Mouse (Mus musculus): ENCODE measurements around the gene Pdk4. TPM values are rescaled to one million over a fixed set of nuclear protein-coding genes. Genes with fewer than 3 reads are reported as not detected.

The Pdk4 gene
- total RNA-seq (2021): 10 to 100 TPM in 1 of 2 experiments, 1 to 10 TPM in 1; 7.5 to 13.8 TPM
- long read RNA-seq, transcript Pdk4-201 (11 exons, 3,484 nt): major isoform, 7 of 7 reads
- long read RNA-seq, partial matches to known transcripts: 0 of 7 reads
- long read RNA-seq, other reads (novel, unspliced or antisense): 0 of 7 reads

DNA sequence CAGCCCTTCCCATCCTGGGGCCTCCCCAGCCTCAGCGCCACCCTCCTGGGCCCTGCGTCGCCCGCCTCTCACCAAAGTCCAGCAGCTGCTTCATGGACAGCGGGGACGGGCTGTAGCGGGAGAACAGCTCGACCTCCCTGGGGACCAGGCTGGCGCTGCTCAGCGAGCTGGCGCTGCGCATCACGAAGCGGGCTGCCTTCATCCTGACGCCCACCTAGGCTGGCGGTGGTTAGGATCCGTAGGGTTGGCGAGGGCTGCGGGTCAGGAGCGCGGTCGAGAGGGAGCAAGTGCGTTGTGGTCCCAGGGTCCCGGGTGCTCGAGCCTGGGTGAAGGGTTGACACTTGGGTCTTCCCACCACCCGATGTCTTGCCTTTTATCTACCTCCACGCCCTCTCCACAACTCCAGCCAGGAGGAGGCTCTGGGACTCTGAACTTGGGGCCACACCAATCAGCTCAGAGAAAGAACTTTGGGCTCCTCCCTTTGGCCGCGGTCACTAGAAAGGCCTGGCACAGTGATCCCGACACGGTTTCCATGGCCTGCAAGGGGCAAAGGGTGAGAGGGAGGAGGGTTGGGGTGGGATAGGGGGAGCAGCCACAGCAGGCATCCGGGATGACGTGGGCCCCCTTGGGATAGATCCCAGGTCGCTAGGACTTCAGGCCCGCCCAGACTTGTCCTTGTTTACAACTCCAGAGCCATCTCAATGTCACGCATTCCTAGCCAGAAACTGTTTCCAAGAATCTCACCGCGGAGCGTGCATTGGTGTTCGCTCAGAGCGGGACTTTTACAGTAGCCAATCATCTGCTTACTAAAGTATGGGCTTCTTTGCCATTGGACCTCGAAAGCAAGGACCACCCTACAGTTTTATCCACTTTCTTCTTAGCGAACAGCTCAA, at the start of gene Pdk4:
Pdk4 (minus strand) TSS at position 349 of the 893 bp plus-strand sequence.
- peak; percentile 68 to 73 for DNase-seq (ENCODE audit: low spot score in 2 of 2)

GRCm38 (mm10) chr6:5537855-5538365, 41.8 kb upstream of the Pdk4 start:
- no peak for DNase-seq (ENCODE audit: low spot score in 2 of 2)

- no peak for DNase-seq (ENCODE audit: low spot score in 2 of 2)
Measured at GRCm38 (mm10) chr6:5535754-5536153, 39.6 kb upstream of the Pdk4 start.

- DNase-seq (ENCODE audit: low spot score in 2 of 2): no peak
Measured at GRCm38 (mm10) chr6:5517091-5517490, 21.0 kb upstream of the Pdk4 start.

- DNase-seq (ENCODE audit: low spot score in 2 of 2): no peak
Measured at GRCm38 (mm10) chr6:5509757-5510156, 13.6 kb upstream of the Pdk4 start.

- no peak for DNase-seq (ENCODE audit: low spot score in 2 of 2)
Measured at GRCm38 (mm10) chr6:5509303-5509702, 13.2 kb upstream of the Pdk4 start.

GRCm38 (mm10) chr6:5507821-5508220, 11.7 kb upstream of the Pdk4 start:
- DNase-seq (ENCODE audit: low spot score in 2 of 2): no peak

DNA sequence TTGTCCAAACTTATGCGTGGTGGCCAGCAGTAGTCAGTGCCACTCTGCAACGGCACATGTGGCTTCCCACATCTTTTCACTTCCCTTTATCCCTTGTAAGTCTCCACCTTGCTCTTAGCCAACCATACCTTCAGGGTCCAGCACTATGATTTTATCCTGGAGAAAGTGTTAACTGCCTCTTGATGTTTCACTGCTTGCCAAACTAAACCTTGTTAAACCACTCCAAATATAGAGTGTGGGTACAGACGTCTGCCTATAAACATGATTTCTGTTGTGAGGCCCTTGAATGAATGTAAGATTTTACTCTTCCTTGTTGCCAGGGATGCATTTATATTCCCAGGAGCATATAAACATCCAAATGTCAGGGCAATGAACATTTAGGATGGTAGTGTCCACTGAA, 10.2 kb upstream of the Pdk4 start:
- no peak for DNase-seq (ENCODE audit: low spot score in 2 of 2)

DNA sequence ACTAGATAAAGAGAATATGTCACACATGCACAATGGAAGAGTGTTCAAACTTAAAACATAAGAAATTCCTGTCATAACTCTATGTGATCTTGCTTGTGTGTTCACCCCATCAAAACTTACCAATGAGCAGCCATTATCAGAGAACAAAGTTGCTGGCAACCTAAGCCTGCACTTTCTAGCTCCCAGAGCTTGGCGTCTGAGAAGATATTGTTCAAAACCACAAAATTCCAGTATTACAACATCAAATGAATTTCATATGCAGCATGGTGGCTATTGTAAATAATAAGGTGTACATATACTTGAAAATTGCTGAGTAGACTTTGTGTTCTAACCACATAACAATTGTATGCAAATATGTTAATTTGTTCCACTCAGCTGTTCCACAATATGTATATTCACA, 6.7 kb upstream of the Pdk4 start:
- DNase-seq (ENCODE audit: low spot score in 2 of 2): no peak

GRCm38 (mm10) chr6:5501551-5501950, 5.4 kb upstream of the Pdk4 start:
- no peak for DNase-seq (ENCODE audit: low spot score in 2 of 2)

GRCm38 (mm10) chr6:5498740-5499139, 2.6 kb upstream of the Pdk4 start:
- no peak for DNase-seq (ENCODE audit: low spot score in 2 of 2)

DNA sequence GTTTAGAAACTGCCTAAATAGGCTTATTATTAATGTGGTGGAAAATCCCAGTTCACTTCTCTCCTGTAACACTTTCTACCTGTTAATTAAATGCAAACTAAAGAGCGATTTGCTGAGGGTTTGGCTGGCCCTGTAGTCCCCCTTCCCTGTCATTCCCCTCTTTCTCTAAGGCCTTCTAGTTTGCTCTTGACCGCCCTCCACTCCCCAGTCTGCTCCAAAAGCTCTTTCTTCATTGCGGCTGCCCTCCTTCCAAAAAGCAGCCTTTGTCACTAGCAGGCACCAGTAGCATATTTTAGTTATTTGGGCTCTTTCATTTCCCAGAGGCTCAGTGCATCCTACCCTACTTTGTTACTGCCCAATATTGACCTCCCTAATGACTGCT, 736 bp upstream of the Pdk4 start:
- DNase-seq (ENCODE audit: low spot score in 2 of 2): peak in 1 of 2 experiments; percentile 4

- DNase-seq (ENCODE audit: low spot score in 2 of 2): no peak
Measured at GRCm38 (mm10) chr6:5485028-5485427, 11.1 kb downstream of the Pdk4 start.

GRCm38 (mm10) chr6:5482270-5482783, 13.8 kb downstream of the Pdk4 start:
- no peak for DNase-seq (ENCODE audit: low spot score in 2 of 2)

- no peak for DNase-seq (ENCODE audit: low spot score in 2 of 2)
Measured at GRCm38 (mm10) chr6:5481066-5481465, 15.0 kb downstream of the Pdk4 start.

GRCm38 (mm10) chr6:5474021-5474420, 22.1 kb downstream of the Pdk4 start:
- DNase-seq (ENCODE audit: low spot score in 2 of 2): no peak

DNA sequence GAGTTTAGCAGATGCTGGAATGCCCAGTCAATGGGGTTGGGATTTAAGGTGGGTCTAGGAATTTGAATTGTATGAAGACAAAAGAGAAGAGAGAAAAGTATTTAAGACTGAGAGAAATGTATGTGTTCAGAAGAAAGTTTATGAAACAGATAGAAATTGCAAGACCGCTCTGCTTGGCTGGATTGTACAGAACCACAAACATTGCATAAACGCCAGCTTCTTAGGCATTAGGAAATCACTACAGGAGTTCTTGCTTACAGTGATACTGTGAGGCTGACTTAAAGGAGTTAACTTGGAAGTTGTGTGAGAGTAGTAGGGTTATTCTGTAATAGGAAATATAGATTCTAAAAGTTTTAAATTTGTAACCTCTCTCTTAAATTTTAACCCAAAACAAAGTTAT, 23.4 kb downstream of the Pdk4 start:
- DNase-seq (ENCODE audit: low spot score in 2 of 2): no peak

GRCm38 (mm10) chr6:5470480-5471318, 25.4 kb downstream of the Pdk4 start:
- no peak for DNase-seq (ENCODE audit: low spot score in 2 of 2)

DNA sequence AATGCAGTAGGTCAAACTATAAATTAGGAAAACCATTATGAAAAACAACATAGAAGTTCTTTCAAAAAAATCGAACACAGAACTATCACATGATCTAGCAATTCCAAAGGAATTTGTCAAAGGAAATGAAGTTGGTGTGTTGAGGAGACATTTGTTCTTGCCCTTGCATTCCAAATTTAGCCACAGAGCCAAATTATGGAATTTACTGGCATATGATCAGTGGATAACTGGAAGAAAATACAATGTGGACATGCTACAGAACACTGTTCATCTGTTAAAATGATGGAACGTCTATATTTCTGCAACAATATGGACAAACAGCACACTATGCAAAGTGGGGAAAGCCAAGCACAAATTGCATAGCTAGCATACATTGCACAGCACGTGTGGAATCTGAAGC, 40.3 kb downstream of the Pdk4 start:
- DNase-seq (ENCODE audit: low spot score in 2 of 2): no peak

DNA sequence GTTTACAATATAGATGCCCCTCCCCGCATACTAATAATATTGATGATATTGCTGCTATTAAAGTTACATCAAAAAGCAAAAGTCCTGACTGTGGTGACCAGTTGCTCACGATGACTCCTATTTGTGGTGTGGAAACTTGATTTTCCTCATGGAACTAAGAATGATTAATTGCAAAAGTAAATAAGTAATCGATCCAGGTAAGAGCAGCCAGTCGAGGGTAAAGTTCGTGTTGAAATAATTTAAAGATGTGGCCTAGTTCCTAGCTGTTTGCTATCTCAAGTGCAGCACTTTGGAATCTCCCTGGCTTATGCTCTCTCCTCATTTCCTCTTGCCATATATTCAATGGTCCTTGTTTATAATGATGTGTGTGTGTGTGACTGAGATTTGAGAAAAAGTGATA, 46.2 kb downstream of the Pdk4 start:
- no peak for DNase-seq (ENCODE audit: low spot score in 2 of 2)

- no peak for DNase-seq (ENCODE audit: low spot score in 2 of 2)
Measured at GRCm38 (mm10) chr6:5448396-5448795, 47.7 kb downstream of the Pdk4 start.

Data from layer of hippocampus, postnatal 10 days (tissue).